Mouse (Mus musculus) layer of hippocampus, adult 8-10 months (tissue): Measurements from ENCODE around the gene Tra2b. TPM values are rescaled to one million over a fixed set of nuclear protein-coding genes. Genes with fewer than 3 reads are reported as not detected.
"Not testable (repeated sequence)": the region's sequence is repeated elsewhere in the genome, so short reads cannot be mapped to it uniquely, and the experiment has no call there.

Experiments
- DNase-seq, 2 experiments: peaks; one replicate each; pipeline ENCODE4 v3.0.0; 2022; ENCODE audit warnings: low spot score in 2 of 2
- total RNA-seq, 4 experiments: library from RNA; stranded (reverse); gene quantifications; 2 replicates each; pipeline ENCODE4 v1.2.4; 2022

Tra2b gene
- 10 to 100 TPM; 74.6 to 85.5 (median 80.0) TPM for total RNA-seq

DNA sequence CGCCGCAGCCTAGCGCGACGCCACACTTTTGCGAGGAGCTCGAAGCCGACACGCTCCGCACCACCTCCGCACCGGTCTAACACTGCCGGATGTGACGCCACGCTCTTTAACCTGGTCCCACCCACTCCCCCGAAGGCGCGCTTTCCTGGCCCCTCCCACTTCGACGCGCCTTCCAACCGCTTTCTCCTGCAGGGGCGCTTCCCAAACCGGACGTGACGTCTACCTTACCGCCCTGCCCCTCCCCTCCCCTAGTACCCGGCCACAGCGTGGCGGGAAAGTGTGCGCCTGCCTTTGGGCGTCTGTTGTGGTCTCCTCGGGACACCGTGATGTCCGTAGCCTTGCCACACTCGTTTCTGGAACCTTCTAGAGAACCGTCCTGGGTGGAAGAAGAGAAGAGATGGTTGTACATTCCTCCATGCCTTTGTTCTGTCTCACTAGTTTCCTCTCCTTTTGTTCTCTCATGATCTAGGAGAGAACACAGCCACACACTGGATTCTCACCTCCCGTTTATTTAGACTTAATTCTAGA lies at the start of gene Tra2b:
TSS of gene Tra2b (minus strand) at position 157 of the 528 bp plus-strand sequence.
- DNase-seq = peak; percentile 96

DNA sequence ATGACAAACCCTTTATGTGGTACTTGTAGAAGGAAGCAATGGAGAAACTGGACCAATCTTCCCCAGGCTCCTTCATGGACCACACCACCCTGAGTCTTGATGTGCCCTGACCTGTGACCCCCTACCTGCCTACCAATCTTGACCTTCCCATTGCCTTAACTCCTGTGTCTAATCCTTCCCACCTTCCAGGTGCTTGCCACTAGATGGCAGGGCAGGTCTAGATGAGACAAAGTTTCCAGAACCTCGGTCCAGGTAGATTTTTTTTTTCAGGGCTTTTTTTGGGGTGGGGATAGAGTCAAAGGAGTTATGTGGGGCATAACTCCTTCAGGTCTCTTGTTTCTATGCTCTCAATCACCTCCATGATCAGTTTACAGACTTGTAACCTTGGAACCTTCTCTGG lies 44.8 kb upstream of the Tra2b start:
- peak in 1 of 2 experiments; percentile 42 for DNase-seq

DNA sequence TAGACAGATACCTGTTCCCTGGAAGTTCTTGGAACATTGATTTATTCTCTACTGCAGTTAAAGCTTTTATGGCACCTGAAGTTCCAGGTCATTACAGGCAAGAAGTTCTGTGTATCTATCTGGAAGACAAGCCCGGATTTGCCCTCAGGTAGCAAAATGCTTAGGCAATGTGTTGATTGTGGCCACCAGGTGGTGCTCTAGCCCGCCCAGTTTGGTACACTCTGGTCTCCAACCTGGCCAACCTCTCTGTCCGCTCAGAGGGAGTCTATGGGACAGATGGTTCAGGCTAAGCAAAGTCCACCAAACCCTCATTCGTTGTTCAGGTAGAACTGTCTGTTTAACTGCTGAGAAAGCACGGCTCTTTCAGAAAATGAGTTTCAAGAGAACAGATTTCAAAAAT lies 36.8 kb upstream of the Tra2b start:
- peak; percentile 46 to 76 for DNase-seq

- no peak for DNase-seq
These were observed 35.6 kb upstream of the Tra2b start for GRCm38 (mm10) chr16:22301378-22301777.

DNA sequence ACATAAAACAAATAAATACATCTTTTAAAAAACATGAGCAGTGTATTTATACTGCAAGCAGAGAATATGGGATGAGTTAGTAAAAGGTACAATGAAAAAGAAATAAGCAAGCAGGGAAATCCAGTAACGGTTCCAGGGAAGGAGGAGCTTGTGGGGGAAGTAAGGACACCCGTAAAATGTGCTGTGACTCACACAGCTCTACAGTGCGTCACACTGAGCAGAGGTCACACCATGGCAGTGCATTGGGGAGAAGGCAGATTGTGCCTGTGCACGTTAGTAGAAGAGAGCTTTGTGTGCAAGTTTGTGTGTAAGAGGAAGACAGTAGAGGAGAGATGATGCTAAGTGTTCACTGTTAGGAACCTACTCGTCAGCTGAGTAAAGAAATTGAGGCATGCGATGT lies 31.1 kb upstream of the Tra2b start:
- DNase-seq = no peak

DNA sequence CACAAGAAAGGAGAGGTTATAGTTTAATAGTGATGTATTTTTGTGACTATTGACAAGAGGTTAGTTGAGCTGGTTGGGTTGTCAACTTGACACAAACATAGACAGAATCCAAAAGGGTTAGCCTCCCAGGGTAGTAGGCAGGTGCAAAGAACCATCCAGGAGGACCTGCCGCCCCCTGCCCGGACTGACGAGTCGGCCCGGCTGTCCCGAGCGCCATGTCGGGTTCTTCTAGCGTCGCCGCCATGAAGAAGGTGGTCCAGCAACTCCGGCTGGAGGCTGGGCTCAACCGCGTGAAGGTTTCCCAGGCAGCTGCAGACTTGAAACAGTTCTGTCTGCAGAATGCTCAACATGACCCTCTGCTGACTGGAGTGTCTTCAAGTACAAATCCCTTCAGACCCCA lies 29.0 kb upstream of the Tra2b start:
- not testable (repeated sequence) for DNase-seq

DNA sequence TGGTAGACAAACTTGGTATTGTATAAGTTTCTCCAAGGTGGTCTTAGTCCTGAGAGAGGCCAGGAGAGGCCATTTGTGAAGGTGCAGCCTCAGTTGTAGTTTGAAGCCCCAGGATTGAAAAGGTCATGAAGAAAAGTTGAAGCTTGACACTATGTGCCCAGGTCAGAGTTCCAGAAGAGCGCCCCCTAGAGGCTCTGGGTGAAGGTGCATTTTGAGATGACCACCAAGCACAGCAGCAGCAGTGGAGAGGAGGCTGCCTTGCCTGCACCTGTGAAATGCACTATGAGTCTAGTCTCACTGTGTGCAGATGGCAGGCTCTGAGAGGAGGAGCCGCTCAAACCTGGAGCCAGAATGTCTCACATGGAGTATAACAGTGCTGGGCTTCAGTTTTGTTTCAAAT lies 27.8 kb upstream of the Tra2b start:
- no peak for DNase-seq

DNA sequence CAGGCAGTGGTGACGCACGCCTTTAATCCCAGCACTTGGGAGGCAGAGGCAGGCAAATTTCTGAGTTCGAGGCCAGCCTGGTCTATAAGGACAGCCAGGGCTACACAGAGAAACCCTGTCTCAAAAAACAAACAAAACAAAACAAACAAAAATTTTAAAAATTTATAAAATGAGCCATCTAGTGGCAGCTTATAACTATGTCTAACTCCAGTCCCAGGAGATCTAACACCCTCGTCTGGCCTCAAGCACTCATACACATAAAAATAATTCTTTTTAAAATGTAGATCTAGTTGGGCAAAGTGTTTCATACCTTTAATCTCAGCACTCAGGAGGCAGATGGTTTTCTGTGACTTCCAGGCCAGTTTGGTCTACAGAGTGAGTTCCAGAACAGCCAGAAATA lies 26.6 kb upstream of the Tra2b start:
- no peak for DNase-seq

- no peak for DNase-seq
These were observed 23.8 kb upstream of the Tra2b start for GRCm38 (mm10) chr16:22289643-22290042.

DNA sequence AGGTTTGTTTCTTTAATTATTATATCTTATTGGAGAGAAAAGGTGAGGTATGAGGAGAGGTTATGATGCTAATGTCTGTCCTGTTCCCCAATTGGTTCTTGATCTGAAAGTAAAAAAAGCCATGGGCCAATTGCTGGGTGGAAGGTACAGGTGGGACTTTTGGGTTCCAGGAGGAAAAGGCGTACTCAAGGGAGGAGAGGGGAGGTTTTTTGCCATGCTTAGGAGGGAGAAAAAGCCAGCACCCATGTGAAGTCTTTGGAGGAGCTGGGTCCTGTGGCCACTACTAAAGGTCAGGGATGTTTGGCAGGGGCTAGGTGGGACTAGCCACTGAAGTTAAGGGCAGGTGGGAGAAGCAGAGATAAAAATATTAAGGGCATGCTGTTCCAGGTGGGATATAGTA lies 21.2 kb upstream of the Tra2b start:
- no peak for DNase-seq

DNA sequence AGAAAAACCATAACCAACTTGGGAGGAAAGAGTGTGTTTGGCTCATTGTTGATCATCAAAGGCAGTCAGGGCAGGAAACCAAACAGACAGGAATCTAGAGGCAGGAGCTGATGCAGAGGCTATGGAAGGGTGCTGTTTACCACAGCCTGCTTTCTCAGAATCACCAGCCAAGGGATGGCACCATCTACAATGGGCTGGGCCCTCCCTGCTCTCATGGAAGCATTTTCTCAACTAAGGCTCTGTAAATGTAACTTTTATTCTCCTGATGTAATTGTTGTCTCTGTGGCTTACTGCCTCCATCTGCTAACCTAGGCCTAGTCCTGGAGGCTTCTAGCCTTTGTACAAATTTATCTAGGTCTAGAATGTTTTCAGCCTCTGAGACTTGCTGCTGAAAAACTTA lies 10.7 kb upstream of the Tra2b start:
- DNase-seq = no peak

DNA sequence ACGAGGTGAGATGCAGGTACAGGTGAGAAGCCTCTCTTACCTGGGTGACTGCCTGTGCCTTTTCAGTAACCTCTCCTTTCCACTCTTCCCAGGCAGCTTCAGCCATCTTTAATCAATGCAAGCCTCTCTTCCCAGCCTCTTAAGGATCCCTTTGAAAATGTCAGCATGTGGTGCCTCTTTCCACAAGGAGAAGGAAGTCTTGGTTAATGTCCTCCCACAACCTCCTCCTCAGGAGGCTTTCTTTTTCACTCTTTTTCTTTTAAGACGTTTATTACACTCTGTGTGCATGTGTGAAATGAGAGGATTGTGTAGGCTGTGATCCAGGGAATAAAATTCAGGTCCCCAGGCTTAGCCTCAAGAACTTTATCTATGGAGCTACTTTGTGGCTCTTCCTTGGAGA lies 9.3 kb upstream of the Tra2b start:
- DNase-seq = no peak

- DNase-seq = no peak
These were observed 4.7 kb upstream of the Tra2b start for GRCm38 (mm10) chr16:22270491-22270890.

DNA sequence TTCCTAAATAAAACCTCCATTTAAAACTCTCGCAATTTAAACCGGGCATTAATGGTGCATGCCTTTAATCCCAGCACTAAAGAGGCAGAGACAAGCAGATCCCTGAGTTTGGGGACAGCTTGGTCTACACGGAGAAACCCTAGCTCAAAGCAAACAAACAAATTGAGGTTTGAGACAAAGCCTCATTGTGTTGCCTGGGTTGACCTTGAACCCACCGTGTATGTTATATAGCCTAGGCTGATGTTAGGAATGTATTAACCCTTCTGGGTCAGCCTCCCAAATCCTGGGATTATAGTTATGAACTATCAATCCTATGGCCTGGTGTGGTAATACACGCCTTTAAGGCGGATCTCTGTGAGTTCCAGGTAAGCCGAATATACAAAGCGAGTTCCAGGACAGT lies 579 bp upstream of the Tra2b start:
- no peak for DNase-seq

GRCm38 (mm10) chr16:22264962-22265848 lies 600 bp downstream of the Tra2b start:
- peak; percentile 64 to 77 for DNase-seq

DNA sequence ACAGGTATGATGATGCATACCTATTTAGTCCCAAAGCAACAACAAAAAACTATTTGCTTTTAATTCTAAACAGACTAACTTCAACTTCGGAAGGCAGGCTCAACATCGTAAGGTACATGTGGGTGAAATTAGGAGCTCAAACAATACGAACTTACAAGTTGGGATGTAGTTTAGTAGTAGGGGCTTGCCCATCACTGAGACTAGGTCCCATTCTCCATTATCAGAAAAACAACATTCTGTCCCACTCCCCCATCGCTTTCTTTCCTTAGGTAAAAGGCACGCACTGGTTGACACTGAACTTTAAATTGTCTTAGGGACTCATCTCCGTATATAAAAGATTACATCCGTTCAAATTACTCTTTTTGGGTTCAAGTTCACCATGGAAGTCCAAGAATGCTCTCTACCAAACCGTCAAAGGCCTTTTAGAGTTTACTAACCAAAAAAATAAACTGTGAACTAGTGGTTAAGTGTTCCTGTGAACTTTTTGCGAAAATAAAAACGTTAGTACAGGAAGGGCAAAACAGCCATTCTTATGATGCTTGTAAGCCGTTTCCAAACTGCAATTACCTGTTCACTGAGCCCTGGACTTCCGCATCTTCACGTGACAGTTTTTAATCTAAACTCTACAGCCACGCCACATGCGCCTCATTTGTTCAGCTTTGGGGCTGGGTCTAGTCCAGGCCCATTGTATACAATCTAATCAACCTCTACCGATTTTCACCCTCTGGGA lies 1.4 kb downstream of the Tra2b start:
- DNase-seq = no peak

GRCm38 (mm10) chr16:22263124-22263523 lies 2.7 kb downstream of the Tra2b start:
- no peak for DNase-seq

DNA sequence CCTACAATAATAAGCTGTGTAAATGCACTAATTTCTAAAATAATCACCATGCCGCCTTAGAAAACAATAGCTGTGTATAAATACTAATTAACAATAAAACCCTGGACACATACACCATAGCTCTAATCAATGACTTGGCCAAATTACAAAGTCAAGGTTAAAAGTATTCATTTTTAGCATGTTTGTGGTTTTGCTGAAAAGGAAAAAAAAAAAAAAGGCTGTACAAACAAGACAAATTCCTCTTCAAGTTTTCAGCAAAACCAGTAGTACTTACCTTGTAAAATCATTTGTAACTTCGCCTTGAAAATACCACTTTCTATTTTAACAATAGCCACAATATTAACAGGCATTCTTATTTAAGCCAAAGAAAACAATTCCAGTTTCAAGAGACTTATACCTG lies 4.2 kb downstream of the Tra2b start:
- no peak for DNase-seq

DNA sequence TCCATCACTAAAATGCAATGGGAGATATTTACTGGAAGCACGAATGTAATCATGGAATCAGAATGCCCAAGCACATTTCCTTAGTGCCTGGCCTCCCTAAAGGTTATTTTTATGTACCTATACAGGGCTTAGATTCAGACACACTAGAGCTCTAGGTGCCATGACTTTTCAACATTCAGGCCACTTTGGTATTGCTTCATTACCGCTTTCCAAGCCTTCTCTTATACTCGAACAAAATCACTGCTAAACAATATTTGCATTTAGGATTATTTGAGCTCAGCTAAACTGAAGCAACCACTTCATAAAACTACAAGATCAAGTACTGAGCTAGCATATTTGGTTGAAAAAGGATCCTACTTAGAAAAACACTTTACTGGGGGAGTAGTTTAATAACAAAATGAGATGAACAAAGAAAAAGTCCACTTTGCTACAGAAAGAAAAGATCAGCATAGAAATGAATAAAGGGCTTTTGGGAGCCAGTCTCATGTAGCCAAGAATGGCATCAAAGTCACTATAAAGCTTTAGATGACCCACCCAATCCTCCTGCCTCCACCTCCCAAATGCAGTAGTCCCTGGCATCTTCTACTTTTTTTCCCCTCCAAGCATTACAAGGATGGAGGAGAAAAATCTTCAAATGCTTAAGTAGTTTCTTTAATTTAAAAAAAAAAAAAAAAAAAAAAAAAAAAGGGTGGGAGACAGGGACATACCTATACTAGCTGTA lies 5.2 kb downstream of the Tra2b start:
- DNase-seq = no peak

GRCm38 (mm10) chr16:22252255-22252654 lies 13.6 kb downstream of the Tra2b start:
- not testable (repeated sequence) for DNase-seq

DNA sequence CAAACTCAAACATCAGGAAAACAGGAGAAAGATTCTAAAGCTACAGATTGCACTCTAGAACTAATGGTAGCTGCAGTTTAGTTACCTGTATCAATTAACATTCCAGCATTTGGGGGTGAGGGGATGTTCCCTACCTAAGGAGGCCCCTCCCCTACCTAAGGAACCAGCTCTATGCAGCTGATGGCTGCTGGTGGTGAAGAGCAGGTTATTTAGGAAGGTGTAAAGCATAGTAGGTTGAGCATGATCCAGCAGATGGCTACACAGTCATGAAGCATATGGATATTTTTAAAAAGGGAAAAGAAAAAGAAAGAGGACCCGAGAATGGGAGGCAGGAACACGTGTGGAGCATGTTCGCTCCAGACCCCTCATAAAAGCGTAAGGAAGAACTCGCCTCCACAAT lies 15.5 kb downstream of the Tra2b start:
- DNase-seq = no peak

- no peak for DNase-seq
These were observed 16.1 kb downstream of the Tra2b start for GRCm38 (mm10) chr16:22249754-22250153.
